Mouse (Mus musculus) cortical plate, adult 2 months (tissue): ENCODE data around the gene Prdm10.

Experiments
- CTCF ChIP-seq: fragments of 200-500 bp; IDR thresholded peaks from 2 replicates; pipeline ENCODE4 v1.5.1; 2011; ENCODE audit warnings: mild to moderate bottlenecking, control low read depth, low read length; ENCODE audit not compliant: insufficient read depth; ENCODE audit errors: extremely low read depth
- POLR2A ChIP-seq: fragments of 200-500 bp; IDR thresholded peaks from 2 replicates; pipeline ENCODE4 v1.6.1; 2011; ENCODE audit warnings: mild to moderate bottlenecking, low read length, control low read depth; ENCODE audit not compliant: insufficient read depth; ENCODE audit errors: extremely low read depth

DNA sequence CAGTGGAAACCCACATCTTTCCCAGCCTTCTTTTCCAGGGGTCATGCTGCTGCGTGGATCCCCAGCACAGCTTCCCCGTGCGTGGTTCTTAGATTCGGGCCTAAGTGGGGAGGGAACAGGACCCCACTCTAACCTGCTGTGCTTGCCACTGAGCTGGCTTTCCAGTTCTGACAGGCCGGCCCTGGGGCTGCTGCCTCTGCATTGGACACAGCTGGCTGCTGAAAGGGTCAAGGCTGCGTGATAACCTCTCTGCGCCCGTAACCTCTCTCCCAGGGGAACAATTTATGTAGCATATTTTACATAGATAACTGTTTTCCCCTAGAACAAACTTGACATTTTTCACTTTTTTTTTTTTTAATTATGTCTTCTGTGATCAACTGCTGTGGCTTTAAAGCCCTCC lies 84.7 kb downstream of the Prdm10 start:
- TF ChIP-seq CTCF (no peak), POLR2A (no peak)
